Mouse (Mus musculus) forebrain, embryonic 13.5 days (tissue): ENCODE measurements around the gene Tnnc1. TPM values are rescaled to one million over a fixed set of nuclear protein-coding genes. Genes with fewer than 3 reads are reported as not detected.

Experiments used
- ATAC-seq: fragments of 200-750 bp; cut with Nextera tagmentation; 2 replicates; pipeline ENCODE4 v1.8.0; 2017
- H3K27ac ChIP-seq: fragments of 300-500 bp; sonication (generic); 2 replicates; pipeline ENCODE4 v1.5.1; 2015; ENCODE audit warnings: inconsistent platforms, mild to moderate bottlenecking, moderate library complexity
- H3K27me3 ChIP-seq: fragments of 300-500 bp; sonication (generic); 2 replicates; pipeline ENCODE4 v1.6.1; 2015; ENCODE audit warnings: mild to moderate bottlenecking, inconsistent platforms
- H3K36me3 ChIP-seq: fragments of 300-500 bp; sonication (generic); 2 replicates; pipeline ENCODE4 v1.6.1; 2015; ENCODE audit warnings: mild to moderate bottlenecking, inconsistent platforms; ENCODE audit not compliant: poor library complexity, severe bottlenecking
- H3K4me1 ChIP-seq: fragments of 300-500 bp; sonication (generic); 2 replicates; pipeline ENCODE4 v1.6.1; 2015; ENCODE audit warnings: inconsistent platforms
- H3K4me2 ChIP-seq: fragments of 300-500 bp; sonication (generic); 2 replicates; pipeline ENCODE4 v1.6.1; 2015; ENCODE audit warnings: inconsistent platforms, mild to moderate bottlenecking, moderate library complexity
- H3K4me3 ChIP-seq: fragments of 300-500 bp; sonication (generic); 2 replicates; pipeline ENCODE4 v1.5.1; 2015; ENCODE audit warnings: mild to moderate bottlenecking, inconsistent platforms
- H3K9ac ChIP-seq: fragments of 300-500 bp; sonication (generic); 2 replicates; pipeline ENCODE4 v1.6.1; 2015; ENCODE audit warnings: mild to moderate bottlenecking, inconsistent platforms
- H3K9me3 ChIP-seq: fragments of 300-500 bp; sonication (generic); replicated peaks from 2 replicates; pipeline ENCODE4 v1.6.1; 2016; ENCODE audit warnings: inconsistent platforms
- WGBS: fragments of 180-500 bp; shearing (Covaris S2); methylation state at CpG from one replicate; pipeline ENCODE4 v1.1.7; 2015; 5-methylcytosine and 5-hydroxymethylcytosine counted together
- polyA plus RNA-seq: library from polyadenylated mRNA; unstranded; fragments of >200 nt; fragmentation: Nextera tagmentation; extraction: Ambion mirVana; gene quantifications from 2 replicates; pipeline ENCODE4 v1.2.1, GENCODE M21; 2015

Tnnc1 gene
- polyA plus RNA-seq, 1 experiment from 2014 or later = 0.84 TPM

DNA sequence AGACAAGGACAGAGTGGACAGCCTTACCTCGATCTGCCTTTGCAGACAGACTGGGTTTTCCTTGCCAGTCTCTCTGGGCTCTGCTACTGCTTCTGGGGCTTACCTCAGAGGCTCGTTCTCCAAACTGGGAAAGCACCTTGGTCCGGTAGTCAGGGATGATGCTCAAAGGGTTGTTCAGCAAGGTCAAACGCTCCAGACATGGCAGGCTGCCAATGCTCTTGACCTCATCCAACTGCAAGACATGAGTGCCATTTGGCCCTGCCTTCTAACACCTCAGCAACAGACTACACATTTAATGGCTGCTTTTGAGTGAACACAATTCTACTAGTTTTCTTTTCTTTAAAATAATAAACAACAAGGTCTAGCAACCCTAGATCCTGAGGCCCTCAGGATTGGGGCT is 21.5 kb upstream of the Tnnc1 start:
- Histone ChIP-seq H3K4me3 (no peak overlapping the region), H3K9me3 (no peaks in the 10 kb centered on the region), H3K27ac (no peak overlapping the region), H3K36me3 (peaks cover 100% of the 10 kb centered on the region), H3K9ac (no peak overlapping the region), H3K27me3 (no peaks in the 10 kb centered on the region), H3K4me2 (no peak overlapping the region), H3K4me1 (no peaks in the 10 kb centered on the region)
- WGBS = 88% methylated on average over 4 of the region's 4 CpGs
- ATAC-seq = no peak

DNA sequence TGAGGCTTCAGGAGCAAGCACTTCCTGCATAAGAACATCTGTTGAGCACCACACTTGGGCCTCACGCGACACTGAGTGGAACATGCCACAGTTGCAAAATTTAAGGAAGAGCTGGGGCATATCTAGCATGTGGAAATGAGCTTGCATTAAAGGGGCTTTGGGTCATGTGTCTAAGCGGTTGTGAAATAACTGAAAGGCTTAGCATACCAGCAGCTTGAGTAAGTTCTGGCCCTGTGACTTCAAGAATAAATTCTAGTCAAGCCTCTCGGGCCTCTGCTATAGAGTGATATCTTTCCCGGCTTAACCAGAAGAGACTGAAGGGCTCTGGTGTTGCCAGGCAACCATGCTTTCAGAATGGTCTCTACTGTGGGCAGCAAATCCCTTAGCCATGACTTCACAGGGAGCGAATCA is 19.3 kb upstream of the Tnnc1 start:
- H3K4me2 ChIP-seq = no peak overlapping the region
- no peak overlapping the region for H3K4me3 ChIP-seq
- no peak overlapping the region for H3K9ac ChIP-seq
- no peak for ATAC-seq
- no peaks in the 10 kb centered on the region for H3K4me1 ChIP-seq
- H3K36me3 ChIP-seq = peaks cover 100% of the 10 kb centered on the region
- 62% methylated on average over 6 of the region's 6 CpGs for WGBS
- H3K27me3 ChIP-seq = no peaks in the 10 kb centered on the region
- H3K9me3 ChIP-seq = no peaks in the 10 kb centered on the region
- H3K27ac ChIP-seq = no peak overlapping the region

DNA sequence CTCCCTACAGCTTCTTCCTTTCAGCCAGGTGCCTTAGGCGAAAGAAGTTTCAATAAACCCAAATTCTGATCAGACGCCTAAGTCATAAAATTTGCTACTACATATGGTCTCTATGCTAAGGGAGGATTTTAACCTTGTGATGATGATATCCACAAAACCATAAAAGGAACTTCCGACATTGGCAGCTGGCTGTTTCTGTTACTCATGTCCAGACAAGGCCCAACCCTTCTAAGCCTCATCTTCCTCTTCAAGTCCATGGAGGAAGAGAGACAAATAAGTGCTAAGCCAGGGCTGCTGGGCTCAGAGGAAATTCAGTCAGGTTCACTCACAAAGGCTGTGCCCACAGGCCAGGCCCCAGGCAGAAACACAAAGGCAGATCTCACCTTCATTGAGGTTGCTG is 18.8 kb upstream of the Tnnc1 start:
- H3K27me3 ChIP-seq = no peaks in the 10 kb centered on the region
- WGBS = 94% methylated on average over 3 of the region's 3 CpGs
- peaks cover 100% of the 10 kb centered on the region for H3K36me3 ChIP-seq
- H3K4me3 ChIP-seq = no peak overlapping the region
- ATAC-seq = no peak
- no peaks in the 10 kb centered on the region for H3K4me1 ChIP-seq
- H3K9me3 ChIP-seq = no peaks in the 10 kb centered on the region
- H3K9ac ChIP-seq = no peak overlapping the region
- H3K27ac ChIP-seq = no peak overlapping the region
- no peak overlapping the region for H3K4me2 ChIP-seq

DNA sequence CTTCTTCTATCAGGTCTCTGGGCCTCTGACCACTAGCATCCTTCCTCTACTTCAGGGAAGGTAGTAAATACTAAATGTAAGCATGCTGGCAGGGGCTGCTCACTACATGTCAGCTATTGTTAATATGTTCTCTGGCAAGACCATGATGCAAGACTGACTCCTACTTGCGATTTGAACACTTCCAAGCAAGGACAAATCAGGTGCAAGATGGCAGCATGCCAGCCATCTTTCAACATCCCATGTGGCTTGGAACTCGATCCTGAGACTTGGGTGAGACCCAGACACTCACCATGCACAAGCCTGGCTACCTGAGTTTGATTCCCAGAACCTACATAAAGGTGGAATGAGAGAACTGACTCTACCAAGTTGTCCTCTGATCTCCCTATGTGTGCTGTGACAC is 16.2 kb upstream of the Tnnc1 start:
- WGBS = 79% methylated on average over 2 of the region's 2 CpGs
- no peak overlapping the region for H3K4me3 ChIP-seq
- no peak overlapping the region for H3K4me2 ChIP-seq
- H3K27ac ChIP-seq = no peak overlapping the region
- H3K36me3 ChIP-seq = peaks cover 87% of the 10 kb centered on the region
- H3K27me3 ChIP-seq = no peaks in the 10 kb centered on the region
- H3K9me3 ChIP-seq = no peaks in the 10 kb centered on the region
- no peak overlapping the region for H3K9ac ChIP-seq
- no peak for ATAC-seq
- 0 out of 2 replicates have a peak, but pooled peaks cover 3% of the 10 kb centered on the region for H3K4me1 ChIP-seq

DNA sequence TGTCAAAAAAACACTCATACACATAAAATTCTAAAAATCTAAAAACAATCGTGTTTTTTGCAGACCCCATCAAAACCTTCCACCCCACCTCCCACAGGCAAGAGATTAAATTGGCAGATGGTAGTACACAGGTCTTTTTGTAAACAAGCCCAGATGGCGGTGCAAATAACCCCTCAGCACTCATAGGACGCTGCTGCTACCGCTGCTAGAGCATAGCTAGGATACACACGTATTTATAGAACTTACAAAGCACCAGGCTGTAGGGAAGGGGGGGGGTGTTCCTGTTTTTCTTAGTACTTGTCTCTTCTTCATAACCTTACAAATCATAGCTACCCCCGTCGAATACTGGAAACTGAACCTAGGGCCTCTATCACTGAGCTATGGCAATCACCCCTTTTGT is 14.3 kb upstream of the Tnnc1 start:
- H3K9ac ChIP-seq = no peak overlapping the region
- H3K36me3 ChIP-seq = peaks cover 84% of the 10 kb centered on the region
- H3K4me1 ChIP-seq = peaks cover 12% of the 10 kb centered on the region; the same call in 1 of the 2 replicates
- no peak for ATAC-seq
- no peak overlapping the region for H3K4me3 ChIP-seq
- 75% methylated on average over 7 of the region's 7 CpGs for WGBS
- no peak overlapping the region; the same call in 1 of the 2 replicates for H3K27ac ChIP-seq
- no peak overlapping the region for H3K4me2 ChIP-seq
- no peaks in the 10 kb centered on the region for H3K9me3 ChIP-seq
- no peaks in the 10 kb centered on the region for H3K27me3 ChIP-seq

DNA sequence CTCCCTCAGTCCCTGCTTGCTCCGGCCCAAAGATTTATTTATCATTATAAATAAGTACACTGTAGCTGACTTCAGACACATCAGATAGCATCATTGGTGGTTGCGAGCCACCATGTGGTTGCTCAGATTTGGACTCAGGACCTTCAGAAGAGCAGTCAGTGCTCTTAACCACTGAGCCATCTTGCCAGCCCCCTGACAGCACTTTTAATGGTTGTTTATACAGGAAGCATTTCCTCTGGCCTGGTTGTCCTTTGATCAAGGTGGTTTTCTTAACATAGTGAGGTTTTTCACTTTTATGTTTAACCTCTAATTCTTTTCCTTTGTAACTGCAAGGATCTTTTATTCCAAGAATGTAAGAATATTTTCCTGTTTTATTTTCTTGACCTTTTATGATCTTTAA is 13.7 kb upstream of the Tnnc1 start:
- WGBS = 98% methylated on average over 2 of the region's 2 CpGs
- peaks cover 84% of the 10 kb centered on the region for H3K36me3 ChIP-seq
- no peak for ATAC-seq
- H3K4me1 ChIP-seq = peaks cover 12% of the 10 kb centered on the region; the same call in 1 of the 2 replicates
- H3K9ac ChIP-seq = no peak overlapping the region
- H3K27ac ChIP-seq = no peak overlapping the region
- no peak overlapping the region for H3K4me3 ChIP-seq
- no peaks in the 10 kb centered on the region for H3K27me3 ChIP-seq
- no peaks in the 10 kb centered on the region for H3K9me3 ChIP-seq
- H3K4me2 ChIP-seq = no peak overlapping the region

DNA sequence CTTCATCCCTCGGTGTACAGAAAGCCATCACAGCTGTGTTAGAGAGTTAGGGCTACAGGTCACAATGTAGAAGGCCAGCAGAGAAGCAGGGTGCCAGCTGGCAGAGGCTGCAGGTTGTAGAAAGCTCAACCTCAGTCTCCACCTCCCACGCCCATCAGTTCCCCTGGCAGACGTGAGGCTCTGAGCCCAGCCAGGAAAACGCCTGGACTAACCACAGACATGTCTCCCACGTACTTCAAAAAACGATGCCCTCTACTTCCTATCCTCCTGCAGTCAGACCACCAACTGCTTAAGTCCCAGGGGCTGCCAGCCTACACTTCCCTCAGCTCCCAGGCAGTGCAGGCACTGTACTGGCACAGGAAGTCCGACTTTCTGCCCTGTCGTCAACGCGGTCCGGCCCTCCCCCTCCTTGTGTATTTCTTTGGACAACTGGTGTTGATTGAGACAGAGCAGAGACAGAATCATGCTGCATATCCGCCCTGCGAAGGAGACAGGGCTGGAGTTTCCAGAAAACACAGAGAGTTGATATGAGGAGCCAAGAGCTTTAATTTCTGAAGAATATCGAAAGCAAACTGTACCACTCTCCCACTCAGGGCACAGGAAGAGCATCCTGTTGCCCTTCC is 13.1 kb upstream of the Tnnc1 start:
- H3K27ac ChIP-seq = no peak overlapping the region
- no peak overlapping the region for H3K4me2 ChIP-seq
- peaks cover 12% of the 10 kb centered on the region; the same call in 1 of the 2 replicates for H3K4me1 ChIP-seq
- no peak overlapping the region for H3K9ac ChIP-seq
- WGBS = 88% methylated on average over 14 of the region's 14 CpGs
- H3K9me3 ChIP-seq = no peaks in the 10 kb centered on the region
- no peak for ATAC-seq
- H3K36me3 ChIP-seq = peaks cover 84% of the 10 kb centered on the region
- H3K27me3 ChIP-seq = no peaks in the 10 kb centered on the region
- no peak overlapping the region for H3K4me3 ChIP-seq

DNA sequence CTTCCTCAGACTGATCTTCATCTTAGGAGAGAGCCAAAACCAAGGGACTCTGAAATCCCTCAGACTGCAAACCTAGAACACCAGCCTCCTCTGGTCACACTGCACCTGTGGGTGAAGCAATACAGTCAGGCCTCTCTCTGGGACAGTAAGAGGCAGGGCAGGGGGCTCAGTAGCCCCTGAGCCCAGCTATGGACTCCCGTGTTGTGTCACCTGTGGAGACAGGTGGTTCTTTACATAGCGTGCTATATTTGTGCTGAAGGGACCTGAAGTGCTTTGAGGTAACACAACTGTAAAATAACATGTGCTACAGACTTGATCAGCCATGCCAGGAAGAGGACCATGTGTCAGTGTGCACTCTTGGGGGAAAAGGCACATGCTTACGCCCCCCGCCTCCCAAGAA is 12.6 kb upstream of the Tnnc1 start:
- H3K27ac ChIP-seq = no peak overlapping the region
- H3K9me3 ChIP-seq = no peaks in the 10 kb centered on the region
- no peaks in the 10 kb centered on the region for H3K27me3 ChIP-seq
- H3K9ac ChIP-seq = no peak overlapping the region
- ATAC-seq = no peak
- peaks cover 84% of the 10 kb centered on the region for H3K36me3 ChIP-seq
- H3K4me2 ChIP-seq = no peak overlapping the region
- WGBS = 98% methylated on average over 4 of the region's 4 CpGs
- H3K4me1 ChIP-seq = peaks cover 12% of the 10 kb centered on the region; the same call in 1 of the 2 replicates
- no peak overlapping the region for H3K4me3 ChIP-seq

DNA sequence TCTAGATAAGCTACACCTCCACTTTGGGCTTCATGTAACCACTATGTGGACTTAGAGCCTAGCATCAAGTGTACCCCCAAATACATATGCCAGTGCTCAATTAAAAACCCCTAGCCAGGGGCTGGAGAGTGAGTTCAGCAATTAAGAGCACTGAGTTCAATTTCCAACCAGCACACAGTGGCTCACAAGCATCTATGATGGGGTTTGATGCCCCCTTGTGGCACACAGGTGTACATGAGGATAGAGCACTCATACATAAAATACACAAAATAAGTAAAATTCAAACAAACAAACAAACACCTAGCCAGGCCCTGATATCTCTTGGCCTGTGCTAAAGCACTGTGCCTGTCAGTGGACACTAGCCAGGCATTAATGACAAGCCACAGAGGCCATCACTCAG is 12.1 kb upstream of the Tnnc1 start:
- Histone ChIP-seq H3K27ac (no peak overlapping the region), H3K4me3 (no peak overlapping the region), H3K36me3 (peaks cover 84% of the 10 kb centered on the region), H3K27me3 (no peaks in the 10 kb centered on the region), H3K9me3 (no peaks in the 10 kb centered on the region), H3K4me2 (no peak overlapping the region), H3K9ac (no peak overlapping the region), H3K4me1 (peaks cover 12% of the 10 kb centered on the region; the same call in 1 of the 2 replicates)
- ATAC-seq = no peak

DNA sequence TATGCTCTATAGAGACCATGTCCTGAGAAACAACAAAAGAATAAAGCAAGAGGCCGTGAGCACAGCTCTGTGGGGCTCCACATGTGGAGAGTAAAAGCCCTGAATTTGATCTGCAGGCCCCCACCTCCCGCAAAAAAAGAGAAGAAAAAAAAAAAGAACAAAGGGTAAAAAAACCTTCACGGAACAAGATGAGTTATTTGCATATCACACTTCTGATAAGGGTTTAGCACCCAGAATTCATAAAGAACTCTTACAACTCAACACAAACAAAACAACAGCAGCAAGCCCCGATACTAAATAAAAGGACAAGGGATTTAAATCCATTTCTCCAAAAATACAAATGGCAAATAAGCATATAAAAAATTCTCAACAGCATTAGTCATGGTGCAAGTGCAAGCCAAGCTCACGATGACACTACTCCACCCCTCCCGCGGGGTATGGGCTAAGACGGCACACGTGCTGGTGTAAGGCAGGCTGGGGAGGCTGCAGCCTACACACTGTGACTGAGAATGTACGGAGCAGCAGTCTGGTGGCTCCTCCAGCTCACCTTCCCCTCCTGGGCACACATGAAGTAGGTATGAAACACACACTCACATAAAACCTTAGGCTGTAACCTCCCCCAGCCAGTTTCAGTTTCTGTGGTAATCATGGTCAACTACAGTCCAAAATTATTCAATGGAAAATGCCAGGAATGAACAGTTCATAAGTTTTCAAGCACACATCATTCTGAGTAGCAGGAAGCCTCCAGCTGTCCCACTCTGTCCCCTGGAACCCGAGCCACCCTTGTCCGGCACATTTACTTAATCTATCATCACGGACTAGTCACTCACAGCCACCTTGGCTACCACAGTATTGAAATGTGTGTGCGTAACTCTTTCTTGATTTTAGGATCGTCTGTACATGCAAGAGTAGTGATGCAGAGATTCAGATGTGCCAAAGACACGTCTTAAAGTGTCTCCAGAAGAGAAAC is 10.3 kb upstream of the Tnnc1 start:
- H3K9me3 ChIP-seq = no peaks in the 10 kb centered on the region
- 74% methylated on average over 16 of the region's 16 CpGs for WGBS
- no peak overlapping the region for H3K4me2 ChIP-seq
- H3K27me3 ChIP-seq = no peaks in the 10 kb centered on the region
- no peak for ATAC-seq
- 0 out of 2 replicates have a peak overlapping the region, but pooled peaks have one; percentile 12 for H3K27ac ChIP-seq
- H3K4me1 ChIP-seq = peaks cover 12% of the 10 kb centered on the region; the same call in 1 of the 2 replicates
- H3K4me3 ChIP-seq = no peak overlapping the region
- no peak overlapping the region for H3K9ac ChIP-seq
- peaks cover 84% of the 10 kb centered on the region for H3K36me3 ChIP-seq

DNA sequence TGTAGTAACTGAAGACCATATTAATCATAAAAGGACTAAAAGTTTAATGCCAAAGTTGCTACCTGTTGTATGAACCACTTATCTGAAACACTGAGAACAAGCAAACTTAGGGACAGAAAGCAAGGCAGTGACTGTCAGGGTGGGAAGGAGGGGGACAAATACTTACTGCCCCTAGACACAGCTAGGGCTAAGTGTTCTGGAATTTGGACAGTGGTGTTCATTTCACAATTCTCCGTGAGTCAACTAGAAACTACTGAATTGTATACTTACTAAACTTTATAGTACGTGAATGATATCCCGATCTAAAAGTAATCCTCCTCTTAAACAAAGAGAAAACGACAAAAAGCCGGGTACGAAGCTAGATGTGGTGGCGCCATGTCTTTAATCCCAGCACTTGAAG is 8.5 kb upstream of the Tnnc1 start:
- peaks cover 21% of the 10 kb centered on the region for H3K4me1 ChIP-seq
- H3K9me3 ChIP-seq = no peaks in the 10 kb centered on the region
- no peak overlapping the region for H3K9ac ChIP-seq
- ATAC-seq = no peak
- no peak overlapping the region for H3K4me3 ChIP-seq
- WGBS = 92% methylated on average over 7 of the region's 7 CpGs
- H3K4me2 ChIP-seq = no peak overlapping the region
- H3K36me3 ChIP-seq = peaks cover 85% of the 10 kb centered on the region
- H3K27ac ChIP-seq = no peak overlapping the region
- H3K27me3 ChIP-seq = no peaks in the 10 kb centered on the region

DNA sequence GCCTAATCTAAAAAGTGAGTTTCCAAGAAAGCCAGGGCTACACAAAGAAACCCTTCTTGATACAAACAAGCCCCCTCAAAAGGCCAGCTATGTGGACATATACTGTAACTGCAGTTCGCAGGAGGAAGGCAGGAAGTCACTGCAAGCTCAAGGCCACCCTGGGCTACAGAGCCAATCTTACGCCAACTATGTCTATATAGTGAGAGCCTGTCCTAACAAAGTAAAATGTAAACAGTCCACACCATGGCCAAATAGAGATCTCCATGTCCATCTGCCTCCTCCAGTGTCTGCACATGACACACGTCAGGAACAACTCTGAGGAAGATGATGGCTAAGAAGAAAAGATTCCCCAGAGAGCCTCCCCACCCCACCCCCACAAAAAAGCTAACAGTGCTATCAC is 8.1 kb upstream of the Tnnc1 start:
- 90% methylated on average over 3 of the region's 3 CpGs for WGBS
- Histone ChIP-seq H3K4me3 (no peak overlapping the region), H3K9ac (no peak overlapping the region), H3K36me3 (peaks cover 82% of the 10 kb centered on the region), H3K9me3 (no peaks in the 10 kb centered on the region), H3K27ac (no peak overlapping the region), H3K4me1 (peaks cover 22% of the 10 kb centered on the region), H3K27me3 (no peaks in the 10 kb centered on the region), H3K4me2 (no peak overlapping the region)
- no peak for ATAC-seq
